ENCODE assay signal across 18 mouse cellular contexts in the genomic region with DNA sequence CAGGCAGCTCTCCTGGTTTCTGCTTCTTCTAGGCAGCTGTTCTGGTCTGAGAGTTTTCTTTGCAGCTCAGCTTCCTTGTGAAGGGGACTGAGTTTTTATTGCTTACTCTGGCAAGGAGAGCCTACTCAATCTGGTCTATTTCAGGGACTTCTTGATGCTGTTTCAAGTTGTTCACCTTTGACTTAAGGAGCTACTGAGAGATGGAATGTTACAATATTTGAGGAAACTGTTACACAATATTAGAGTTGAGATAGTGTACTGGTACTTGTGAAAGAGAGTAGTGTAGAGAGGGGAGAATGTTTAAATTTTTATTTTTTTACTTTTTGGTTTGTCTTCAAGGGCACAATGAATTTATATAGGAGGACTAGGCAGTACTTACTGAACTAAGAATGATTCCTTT.
"Had no signal": no experiment of that assay in that cellular context is flagged by ENCODE, and none has a peak within 500 bp of the region (broad histone marks: within the 10 kb centered on the region; RNA-seq: fewer than 3 reads in every experiment).

No protein-coding gene starts in this region.

- H3K4me2 ChIP-seq: liver, embryonic 13.5 days; midbrain, embryonic 11.5 days; neural tube, embryonic 12.5 days; neural tube, embryonic 15.5 days had no signal

- H3K9me3 ChIP-seq: liver, embryonic 13.5 days; neural tube, embryonic 12.5 days; neural tube, embryonic 15.5 days had no signal

- H3K27me3 ChIP-seq: liver, embryonic 13.5 days; neural tube, embryonic 12.5 days; neural tube, embryonic 15.5 days had no signal

- H3K4me1 ChIP-seq: neural tube, embryonic 12.5 days had no signal

- H3K4me3 ChIP-seq: layer of hippocampus, adult 2 months; liver, embryonic 13.5 days; neural tube, embryonic 12.5 days; neural tube, embryonic 15.5 days had no signal

- H3K27ac ChIP-seq: kidney, postnatal 0 days; layer of hippocampus, adult 2 months; liver, embryonic 13.5 days; macrophage; neural tube, embryonic 12.5 days; neural tube, embryonic 15.5 days; stomach, postnatal 0 days had no signal

- DNase-seq: kidney, adult 2 months; kidney, postnatal 25 days; layer of hippocampus, adult 9-11 months; liver, embryonic 13.5 days; midbrain, embryonic 14.5 days; right cerebral cortex, adult 18-20 months; right cerebral cortex, postnatal 14 days; right cerebral cortex, postnatal 4 days; thymus, adult 2 months; thymus, postnatal 14 days; thymus, postnatal 4 days had no signal

- H3K9ac ChIP-seq: liver, embryonic 13.5 days; neural tube, embryonic 12.5 days; neural tube, embryonic 15.5 days had no signal
